Comparison of ENCODE assay signal across 8 mouse cellular contexts in genomic region chr5:88887556-88888412, GRCm38 (mm10). TPM values are rescaled to one million over a fixed set of nuclear protein-coding genes. Genes with fewer than 3 reads are reported as not detected.
DNase-seq lines count a peak whose midpoint lies in the region; ATAC-seq and TF ChIP-seq lines count a peak whose summit lies in the region.

No protein-coding gene starts in this region.

- TF ChIP-seq POLR2A in bone marrow macrophage, adult 2 months (IDR thresholded peaks at IDR 0.05; ENCODE audit: borderline replicate concordance, low read depth, low read length) = no peak

- no peak overlapping the region for H3K27ac ChIP-seq in bone marrow macrophage, adult 2 months (ENCODE audit: insufficient read depth, low read depth, low read length)
- no peak overlapping the region for H3K27ac ChIP-seq in forebrain, embryonic 12.5 days
- peak overlapping the region; percentile 51; the same call in 1 of the 2 replicates for H3K27ac ChIP-seq in hindbrain, postnatal 0 days
- H3K27ac ChIP-seq in liver, embryonic 13.5 days = no peak overlapping the region

- peak; percentile 15 to 26 for DNase-seq in layer of hippocampus, postnatal 14 days (ENCODE audit: low spot score in 2 of 2)
- no peak for DNase-seq in layer of hippocampus, adult 11-12 months (ENCODE audit: low spot score)
- DNase-seq in hindbrain, postnatal 0 days (ENCODE audit: low spot score) = peak; percentile 19
- no peak for DNase-seq in liver, embryonic 13.5 days
- peak; percentile 59 for DNase-seq in neural tube, embryonic 10.5 days (ENCODE audit: extremely low spot score, low spot score)

- H3K27me3 ChIP-seq in forebrain, embryonic 12.5 days = peaks cover 24% of the 10 kb centered on the region
- H3K27me3 ChIP-seq in hindbrain, postnatal 0 days (ENCODE audit: insufficient read depth, low read length) = 0 out of 2 replicates have a peak, but pooled peaks cover 6% of the 10 kb centered on the region
- peaks cover 58% of the 10 kb centered on the region for H3K27me3 ChIP-seq in liver, embryonic 13.5 days

- H3K9me3 ChIP-seq in forebrain, embryonic 12.5 days = no peaks in the 10 kb centered on the region
- no peaks in the 10 kb centered on the region for H3K9me3 ChIP-seq in hindbrain, postnatal 0 days (ENCODE audit: low read length)
- H3K9me3 ChIP-seq in liver, embryonic 13.5 days (replicated peaks) = no peaks in the 10 kb centered on the region

- H3K9ac ChIP-seq in forebrain, embryonic 12.5 days = peak overlapping the region; percentile 69
- H3K9ac ChIP-seq in hindbrain, postnatal 0 days (replicated peaks; ENCODE audit: low read length) = peak overlapping the region; percentile 73
- H3K9ac ChIP-seq in liver, embryonic 13.5 days = peak overlapping the region; percentile 59

- H3K4me2 ChIP-seq in forebrain, embryonic 12.5 days = peak overlapping the region; percentile 94
- H3K4me2 ChIP-seq in hindbrain, postnatal 0 days (ENCODE audit: low read depth, low read length) = peak overlapping the region; percentile 89
- H3K4me2 ChIP-seq in liver, embryonic 13.5 days = peak overlapping the region; percentile 67

- WGBS in forebrain, embryonic 12.5 days = 1% methylated on average over 29 of the region's 29 CpGs
- 1% methylated on average over 29 of the region's 29 CpGs for WGBS in hindbrain, postnatal 0 days
- 2% methylated on average over 29 of the region's 29 CpGs for WGBS in liver, embryonic 13.5 days (ENCODE audit: insufficient replicate concordance)

- H3K36me3 ChIP-seq in forebrain, embryonic 12.5 days (replicated peaks) = no peaks in the 10 kb centered on the region
- H3K36me3 ChIP-seq in hindbrain, postnatal 0 days (ENCODE audit: insufficient read depth, low read length) = no peaks in the 10 kb centered on the region
- no peaks in the 10 kb centered on the region for H3K36me3 ChIP-seq in liver, embryonic 13.5 days

- peak overlapping the region; percentile 47 for H3K4me3 ChIP-seq in bone marrow macrophage, adult 2 months (ENCODE audit: insufficient read depth, low read length)
- peak overlapping the region; percentile 72 for H3K4me3 ChIP-seq in forebrain, embryonic 12.5 days (replicated peaks)
- peak overlapping the region; percentile 81 for H3K4me3 ChIP-seq in hindbrain, postnatal 0 days (ENCODE audit: low read length)
- peak overlapping the region; percentile 62 for H3K4me3 ChIP-seq in liver, embryonic 13.5 days (replicated peaks)

- H3K4me1 ChIP-seq in bone marrow macrophage, adult 2 months (ENCODE audit: control insufficient read depth, insufficient read depth, low read length) = peaks cover 2% of the 10 kb centered on the region; the same call in 1 of the 2 replicates
- peaks cover 14% of the 10 kb centered on the region for H3K4me1 ChIP-seq in forebrain, embryonic 12.5 days
- no peaks in the 10 kb centered on the region for H3K4me1 ChIP-seq in hindbrain, postnatal 0 days (ENCODE audit: insufficient read depth, low read length)
- H3K4me1 ChIP-seq in liver, embryonic 13.5 days (replicated peaks) = peaks cover 9% of the 10 kb centered on the region; the same call in 1 of the 2 replicates

- ATAC-seq in forebrain, embryonic 12.5 days (ENCODE audit: low FRiP score) = peak; percentile 15
- ATAC-seq in hindbrain, postnatal 0 days = peak; percentile 53
- ATAC-seq in liver, embryonic 13.5 days (ENCODE audit: low read depth) = peak; percentile 28; the same call in 1 of the 2 replicates
- no peak for ATAC-seq in monocyte, adult 5-6 weeks (replicated peaks; ENCODE audit: insufficient number of reproducible peaks, low FRiP score, low TSS enrichment, poor library complexity, severe bottlenecking)

- no peak for TF ChIP-seq CTCF in bone marrow macrophage, adult 2 months (IDR thresholded peaks at IDR 0.05; ENCODE audit: low read depth, low read length)
- no peak for TF ChIP-seq CTCF in hindbrain, postnatal 0 days (IDR thresholded peaks at IDR 0.05; ENCODE audit: low read depth)

RNA-seq across cellular contexts. Expression of gene Slc4a4, which starts 1.2 kb away (rescaled TPM):
- total RNA-seq in layer of hippocampus, postnatal 14 days (2021) = 100 to 1,000 TPM; 154 to 169 TPM
- polyA plus RNA-seq in bone marrow macrophage, adult 2 months (2012; ENCODE audit: insufficient read depth, insufficient read length, missing spikeins) = 0.09 TPM in 1 of 2 replicates, not detected in the other
- polyA plus RNA-seq in forebrain, embryonic 12.5 days (2016; fragmentation: Nextera tagmentation; extraction: Ambion mirVana) = 1.7 and 2.3 TPM in 2 replicates
- total RNA-seq in hindbrain, postnatal 0 days (2014; rRNA removed) = 68.8 and 73.0 TPM in 2 replicates
- polyA plus RNA-seq in hindbrain, postnatal 0 days (2015; fragmentation: Nextera tagmentation; extraction: Ambion mirVana) = 30.6 and 31.1 TPM in 2 replicates
- polyA plus RNA-seq in liver, embryonic 13.5 days (2015; fragmentation: Nextera tagmentation; extraction: Ambion mirVana) = 0.70 and 0.75 TPM in 2 replicates
- total RNA-seq in monocyte, adult 5-6 weeks (2017) = not detected in 3 replicates

Comparison
In these comparisons a context has a peak if more than half of its experiments do, and no peak if none do; other contexts are left out.
1. DNase-seq: peak in layer of hippocampus, postnatal 14 days (2 of 2), hindbrain, postnatal 0 days (single experiment) and neural tube, embryonic 10.5 days (single experiment); none in layer of hippocampus, adult 11-12 months (single experiment) and liver, embryonic 13.5 days (single experiment).
2. Peak in every context shown above with its lines, with median percentiles within 50 percentile points of each other: H3K4me3 ChIP-seq, H3K4me2 ChIP-seq and H3K9ac ChIP-seq.